Mouse (Mus musculus) gastrocnemius, postnatal 10 days (tissue): Measurements from ENCODE around the gene Gm13769. TPM values are rescaled to one million over a fixed set of nuclear protein-coding genes. Genes with fewer than 3 reads are reported as not detected.
"Not testable (repeated sequence)": the region's sequence is repeated elsewhere in the genome, so short reads cannot be mapped to it uniquely, and the experiment has no call there.

Source experiments
- DNase-seq: peaks from one replicate; pipeline ENCODE4 v3.0.0; 2021; ENCODE audit warnings: mixed read lengths
- long read RNA-seq, 2 experiments: library from polyadenylated mRNA; stranded (forward); transcript quantifications; one replicate each; pipeline ENCODE4 v2.0.0; 2021
- total RNA-seq, 2 experiments: library from RNA; stranded (reverse); gene quantifications; 2 replicates each; pipeline ENCODE4 v1.2.3; 2021

Gene Gm13769
- total RNA-seq: not detected
- long read RNA-seq, experiment 1: 0 reads
- long read RNA-seq, experiment 2: 0 reads

- DNase-seq: not testable (repeated sequence)
Observed at GRCm38 (mm10) chr2:90321900-90322299, at the start of gene Gm13769. Gene Gm13769, plus strand, starts transcription at chr2:90322200.

GRCm38 (mm10) chr2:90292741-90293140 lies 29.3 kb upstream of the Gm13769 start, which contains the start of gene Olfr1272:
Gene Olfr1272, minus strand, starts transcription at chr2:90292841.
- DNase-seq: no peak

- not testable (repeated sequence) for DNase-seq
Observed at GRCm38 (mm10) chr2:90346694-90347093, 24.7 kb downstream of the Gm13769 start.

GRCm38 (mm10) chr2:90351047-90351446 lies 29.0 kb downstream of the Gm13769 start:
- not testable (repeated sequence) for DNase-seq

GRCm38 (mm10) chr2:90351540-90351939 lies 29.5 kb downstream of the Gm13769 start:
- DNase-seq: not testable (repeated sequence)

GRCm38 (mm10) chr2:90359229-90359628 lies 37.2 kb downstream of the Gm13769 start:
- not testable (repeated sequence) for DNase-seq

GRCm38 (mm10) chr2:90360199-90360598 lies 38.2 kb downstream of the Gm13769 start:
- DNase-seq: not testable (repeated sequence)

Other genes with a start within 250 kb of the Gm13769 start
- gene Olfr1269, start 200.8 kb upstream of the Gm13769 start, total RNA-seq: not detected
- gene Olfr32, start 179.9 kb upstream of the Gm13769 start, total RNA-seq: not detected
- gene Olfr1270, start 169.1 kb upstream of the Gm13769 start, total RNA-seq: not detected
- not detected for gene Olfr1506, start 97.7 kb upstream of the Gm13769 start, total RNA-seq
- gene Olfr142, start 64.6 kb upstream of the Gm13769 start, total RNA-seq: not detected
- not detected for gene Olfr1271, start 51.2 kb upstream of the Gm13769 start, total RNA-seq
- not detected for gene Olfr1272, start 29.4 kb upstream of the Gm13769 start, total RNA-seq
- gene Olfr1274-ps, start 76.5 kb downstream of the Gm13769 start, total RNA-seq: not detected